Mouse (Mus musculus) heart, embryonic 15.5 days (tissue): ENCODE results near the gene Fndc3b. TPM values are rescaled to one million over a fixed set of nuclear protein-coding genes. Genes with fewer than 3 reads are reported as not detected.

Experiments
- ATAC-seq: fragments of 200-750 bp; cut with Nextera tagmentation; replicated peaks from 2 replicates; pipeline ENCODE4 v1.8.0; 2017; ENCODE audit warnings: low read depth, moderate TSS enrichment; ENCODE audit not compliant: insufficient number of reproducible peaks, insufficient read depth, low FRiP score
- H3K27ac ChIP-seq: fragments of 300-500 bp; sonication (generic); 2 replicates; pipeline ENCODE4 v1.5.1; 2015; ENCODE audit warnings: mild to moderate bottlenecking, inconsistent platforms
- H3K27me3 ChIP-seq: fragments of 300-500 bp; sonication (generic); 2 replicates; pipeline ENCODE4 v1.6.1; 2015; ENCODE audit warnings: inconsistent platforms
- H3K36me3 ChIP-seq: fragments of 300-500 bp; sonication (generic); 2 replicates; pipeline ENCODE4 v1.6.1; 2015; ENCODE audit warnings: mild to moderate bottlenecking, inconsistent platforms
- H3K4me1 ChIP-seq: fragments of 300-500 bp; sonication (generic); replicated peaks from 2 replicates; pipeline ENCODE4 v1.6.1; 2015; ENCODE audit warnings: inconsistent platforms
- H3K4me2 ChIP-seq: fragments of 300-500 bp; sonication (generic); 2 replicates; pipeline ENCODE4 v1.6.1; 2015; ENCODE audit warnings: inconsistent platforms, mild to moderate bottlenecking, moderate library complexity
- H3K4me3 ChIP-seq: fragments of 300-500 bp; sonication (generic); 2 replicates; pipeline ENCODE4 v1.5.1; 2015; ENCODE audit warnings: mild to moderate bottlenecking, inconsistent platforms
- H3K9ac ChIP-seq: fragments of 300-500 bp; sonication (generic); 2 replicates; pipeline ENCODE4 v1.6.1; 2015; ENCODE audit warnings: mild to moderate bottlenecking, inconsistent platforms
- H3K9me3 ChIP-seq: fragments of 300-500 bp; sonication (generic); replicated peaks from 2 replicates; pipeline ENCODE4 v1.6.1; 2016; ENCODE audit warnings: inconsistent platforms
- WGBS: fragments of 180-500 bp; shearing (Covaris S2); methylation state at CpG from one replicate; pipeline ENCODE4 v1.1.7; 2015; ENCODE audit warnings: mixed read lengths; 5-methylcytosine and 5-hydroxymethylcytosine counted together
- polyA plus RNA-seq: library from polyadenylated mRNA; unstranded; fragments of >200 nt; fragmentation: Nextera tagmentation; extraction: Ambion mirVana; gene quantifications from 2 replicates; pipeline ENCODE4 v1.2.1, GENCODE M21; 2015

The Fndc3b gene
- polyA plus RNA-seq, 1 experiment from 2014 or later = 24.0 TPM

- H3K9me3 ChIP-seq = no peaks in the 10 kb centered on the region
- H3K27me3 ChIP-seq = no peaks in the 10 kb centered on the region
- no peak overlapping the region for H3K4me2 ChIP-seq
- ATAC-seq = no peak
- H3K27ac ChIP-seq = 0 out of 2 replicates have a peak overlapping the region, but pooled peaks have one; percentile 10
- H3K9ac ChIP-seq = no peak overlapping the region
- H3K4me3 ChIP-seq = no peak overlapping the region
- H3K36me3 ChIP-seq = no peaks in the 10 kb centered on the region
- peaks cover 43% of the 10 kb centered on the region for H3K4me1 ChIP-seq
- WGBS = 43% methylated on average over 6 of the region's 6 CpGs
Measured at GRCm38 (mm10) chr3:27705761-27706160, 5.3 kb downstream of the Fndc3b start.

DNA sequence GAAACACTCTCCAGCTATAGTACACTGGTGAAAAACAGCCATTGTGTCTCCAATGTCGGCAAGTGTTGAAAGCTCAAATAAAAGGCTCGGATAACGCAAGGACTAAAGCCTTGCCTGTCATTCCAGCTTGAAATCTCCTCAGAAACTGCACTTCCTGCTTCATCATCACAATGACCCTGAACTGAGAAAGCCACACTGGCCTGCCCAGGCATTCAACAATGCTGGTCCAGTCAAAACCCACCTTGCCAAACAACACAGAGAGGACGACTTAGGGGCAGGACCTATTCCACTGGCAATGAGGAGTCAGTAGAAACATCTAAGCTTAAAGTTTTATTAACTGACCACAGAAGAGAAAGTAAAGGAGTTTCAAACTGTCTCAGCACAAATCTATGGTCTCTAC, 6.1 kb downstream of the Fndc3b start:
- Histone ChIP-seq H3K9ac (no peak overlapping the region), H3K9me3 (no peaks in the 10 kb centered on the region), H3K27ac (0 out of 2 replicates have a peak overlapping the region, but pooled peaks have one; percentile 5), H3K4me1 (peaks cover 49% of the 10 kb centered on the region), H3K36me3 (no peaks in the 10 kb centered on the region), H3K4me3 (no peak overlapping the region), H3K27me3 (no peaks in the 10 kb centered on the region), H3K4me2 (no peak overlapping the region; the same call in 1 of the 2 replicates)
- 24% methylated on average over 4 of the region's 4 CpGs for WGBS
- ATAC-seq = no peak

DNA sequence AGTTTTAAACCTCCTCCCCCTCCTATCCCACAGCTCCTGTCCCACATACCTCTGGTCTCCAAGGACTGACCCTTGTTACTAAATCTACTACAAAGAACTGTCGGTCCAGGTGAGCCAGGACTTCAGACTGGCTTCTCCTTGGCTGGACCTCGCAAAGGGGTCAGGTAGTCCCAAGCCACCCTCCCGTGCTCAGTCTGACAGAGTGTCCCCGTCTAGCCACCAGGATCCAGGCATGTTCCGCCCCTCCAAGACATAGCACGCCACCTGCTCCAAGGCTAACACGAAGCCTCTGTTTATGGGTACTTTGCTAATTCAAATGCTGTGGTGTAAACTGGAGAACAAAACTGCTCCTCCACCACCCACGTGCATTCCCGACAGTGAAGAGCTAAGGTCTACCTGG, 6.5 kb downstream of the Fndc3b start:
- WGBS = 65% methylated on average over 9 of the region's 9 CpGs
- no peak overlapping the region for H3K27ac ChIP-seq
- H3K9ac ChIP-seq = no peak overlapping the region
- no peaks in the 10 kb centered on the region for H3K27me3 ChIP-seq
- no peaks in the 10 kb centered on the region for H3K9me3 ChIP-seq
- no peak for ATAC-seq
- no peak overlapping the region for H3K4me3 ChIP-seq
- no peak overlapping the region for H3K4me2 ChIP-seq
- no peaks in the 10 kb centered on the region for H3K36me3 ChIP-seq
- H3K4me1 ChIP-seq = peaks cover 53% of the 10 kb centered on the region

- 85% methylated on average over 8 of the region's 8 CpGs for WGBS
- Histone ChIP-seq H3K4me3 (no peak overlapping the region), H3K27me3 (no peaks in the 10 kb centered on the region), H3K9me3 (no peaks in the 10 kb centered on the region), H3K4me2 (no peak overlapping the region), H3K27ac (no peak overlapping the region), H3K9ac (no peak overlapping the region), H3K36me3 (no peaks in the 10 kb centered on the region), H3K4me1 (peaks cover 57% of the 10 kb centered on the region)
- no peak for ATAC-seq
Measured at GRCm38 (mm10) chr3:27703531-27703930, 7.6 kb downstream of the Fndc3b start.

- Histone ChIP-seq H3K27ac (no peak overlapping the region), H3K4me1 (peaks cover 57% of the 10 kb centered on the region), H3K36me3 (no peaks in the 10 kb centered on the region), H3K4me3 (no peak overlapping the region), H3K9me3 (no peaks in the 10 kb centered on the region), H3K9ac (no peak overlapping the region), H3K4me2 (no peak overlapping the region), H3K27me3 (no peaks in the 10 kb centered on the region)
- no peak for ATAC-seq
- WGBS = 92% methylated on average over 2 of the region's 2 CpGs
Measured at GRCm38 (mm10) chr3:27703081-27703480, 8.0 kb downstream of the Fndc3b start.

DNA sequence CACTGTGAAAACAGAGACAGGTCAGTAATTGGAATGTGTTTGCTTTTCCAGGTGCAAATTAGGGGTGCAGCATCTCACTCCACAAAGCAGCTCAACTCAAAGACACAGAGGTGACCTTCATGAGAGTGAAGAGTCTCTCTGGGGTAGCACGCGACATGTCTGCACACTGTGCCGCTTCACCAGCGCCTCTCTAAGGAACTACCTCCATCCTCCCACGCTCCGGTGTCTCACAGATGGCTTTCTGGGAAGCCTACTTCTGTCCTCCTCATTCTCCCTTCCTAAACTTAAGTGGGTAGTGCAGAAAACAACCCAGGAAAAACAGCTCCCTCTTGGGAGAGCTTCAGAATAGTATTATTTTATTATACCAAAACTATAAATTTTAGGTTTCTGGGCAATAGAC, 12.4 kb downstream of the Fndc3b start:
- Histone ChIP-seq H3K27me3 (no peaks in the 10 kb centered on the region), H3K36me3 (no peaks in the 10 kb centered on the region), H3K4me1 (peaks cover 45% of the 10 kb centered on the region), H3K9ac (no peak overlapping the region), H3K9me3 (no peaks in the 10 kb centered on the region), H3K4me3 (no peak overlapping the region), H3K27ac (no peak overlapping the region; the same call in 1 of the 2 replicates), H3K4me2 (no peak overlapping the region)
- 67% methylated on average over 6 of the region's 6 CpGs for WGBS
- no peak for ATAC-seq

DNA sequence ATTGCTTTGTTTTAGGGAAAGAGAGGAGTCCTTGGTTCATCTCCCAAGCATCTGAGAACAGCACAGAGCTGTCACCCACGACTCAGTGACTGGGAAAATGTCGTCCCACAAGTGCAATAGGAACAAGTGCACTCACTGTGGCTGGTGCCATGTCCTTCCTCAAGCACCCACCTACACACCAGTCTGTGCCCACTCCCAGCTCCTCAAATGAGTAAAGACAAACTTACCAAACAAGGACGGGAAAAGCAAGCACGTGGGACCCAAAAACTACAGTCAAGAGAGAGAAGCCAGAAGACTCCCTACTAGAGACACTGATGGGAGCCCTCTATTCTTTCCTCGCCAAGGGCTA, 14.7 kb downstream of the Fndc3b start:
- ATAC-seq = no peak
- Histone ChIP-seq H3K9ac (no peak overlapping the region), H3K4me3 (no peak overlapping the region), H3K27me3 (no peaks in the 10 kb centered on the region), H3K9me3 (no peaks in the 10 kb centered on the region), H3K36me3 (no peaks in the 10 kb centered on the region), H3K4me1 (peaks cover 61% of the 10 kb centered on the region), H3K4me2 (no peak overlapping the region), H3K27ac (no peak overlapping the region)
- 66% methylated on average over 5 of the region's 5 CpGs for WGBS

DNA sequence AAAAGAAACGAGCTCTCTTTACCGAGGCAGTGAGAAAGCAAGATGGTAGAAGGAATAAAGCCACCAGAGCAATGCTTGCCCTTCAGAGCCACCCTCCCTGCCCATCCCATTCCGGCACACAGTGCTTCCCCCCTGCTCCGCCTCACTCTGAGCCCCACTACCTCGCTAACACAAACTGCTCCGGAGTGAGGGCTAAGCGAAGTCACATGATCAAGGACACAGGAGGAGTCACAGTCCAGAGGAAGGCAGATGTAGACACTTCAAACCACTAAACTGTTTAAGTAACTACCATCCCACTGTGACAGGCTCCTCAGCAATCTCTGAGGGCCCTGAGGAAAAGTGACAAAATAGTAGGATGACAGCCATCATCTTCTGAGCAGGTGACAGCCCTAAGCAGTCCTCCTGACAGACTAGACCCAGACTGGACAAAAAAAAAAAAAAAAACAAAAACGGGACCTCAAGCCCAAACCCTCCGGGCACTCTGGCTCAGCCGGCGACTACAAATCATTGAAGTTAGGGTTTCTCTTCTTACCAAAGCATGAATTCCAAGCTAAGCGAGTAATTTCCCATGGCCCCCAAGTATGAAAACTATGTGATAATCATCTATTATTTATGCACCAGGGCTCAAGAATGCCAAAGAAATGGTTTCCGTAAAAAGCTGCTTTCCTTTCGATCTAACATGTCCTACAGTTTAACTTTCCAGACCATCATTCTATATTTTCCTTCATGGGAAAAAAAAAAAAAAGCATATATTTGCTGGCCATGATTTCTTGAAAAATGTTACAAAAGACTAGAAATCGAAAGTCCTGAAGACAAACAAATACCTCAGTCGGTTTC, 15.3 kb downstream of the Fndc3b start:
- Histone ChIP-seq H3K9me3 (no peaks in the 10 kb centered on the region), H3K4me3 (no peak overlapping the region), H3K27ac (peak overlapping the region; percentile 38; the same call in 1 of the 2 replicates), H3K4me1 (peaks cover 66% of the 10 kb centered on the region), H3K27me3 (no peaks in the 10 kb centered on the region), H3K36me3 (no peaks in the 10 kb centered on the region), H3K9ac (no peak overlapping the region), H3K4me2 (no peak overlapping the region)
- ATAC-seq = no peak
- WGBS = 58% methylated on average over 16 of the region's 16 CpGs

DNA sequence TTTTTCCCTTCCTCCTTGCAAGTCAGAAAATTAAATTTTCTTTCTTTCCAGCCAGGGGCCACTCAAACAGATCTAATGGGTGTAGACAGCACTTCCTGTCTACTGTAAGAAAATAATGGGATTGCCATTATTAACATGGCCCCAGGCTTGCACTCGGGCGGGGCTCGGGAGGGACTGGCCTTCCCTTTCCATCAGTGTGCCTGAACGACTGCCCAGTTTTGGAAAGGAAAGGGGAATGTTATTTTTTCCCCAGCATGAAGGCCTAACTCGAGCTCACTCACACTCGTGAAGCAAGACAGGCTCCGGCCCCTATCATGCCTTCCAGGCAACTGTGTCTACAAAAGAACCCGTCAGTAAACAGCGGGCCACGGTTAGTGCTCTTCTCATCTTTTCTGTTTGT, 16.5 kb downstream of the Fndc3b start:
- 56% methylated on average over 10 of the region's 10 CpGs for WGBS
- Histone ChIP-seq H3K27ac (peak overlapping the region; percentile 25; the same call in 1 of the 2 replicates), H3K27me3 (no peaks in the 10 kb centered on the region), H3K9me3 (no peaks in the 10 kb centered on the region), H3K9ac (no peak overlapping the region), H3K36me3 (no peaks in the 10 kb centered on the region), H3K4me3 (no peak overlapping the region), H3K4me1 (peaks cover 68% of the 10 kb centered on the region), H3K4me2 (no peak overlapping the region)
- ATAC-seq = no peak

- H3K27ac ChIP-seq = no peak overlapping the region
- WGBS = 86% methylated on average over 5 of the region's 5 CpGs
- peaks cover 72% of the 10 kb centered on the region for H3K4me1 ChIP-seq
Measured at GRCm38 (mm10) chr3:27694111-27694510, 17.0 kb downstream of the Fndc3b start.

GRCm38 (mm10) chr3:27691486-27692160, 19.5 kb downstream of the Fndc3b start:
- Histone ChIP-seq H3K9ac (no peak overlapping the region), H3K4me2 (no peak overlapping the region), H3K27ac (0 out of 2 replicates have a peak overlapping the region, but pooled peaks have one; percentile 77), H3K27me3 (no peaks in the 10 kb centered on the region), H3K4me1 (peaks cover 79% of the 10 kb centered on the region), H3K9me3 (no peaks in the 10 kb centered on the region), H3K36me3 (no peaks in the 10 kb centered on the region), H3K4me3 (no peak overlapping the region)
- 79% methylated on average over 9 of the region's 9 CpGs for WGBS
- ATAC-seq = no peak

More at GRCm38 (mm10) chr3:27694111-27694510, 17.0 kb downstream of the Fndc3b start:
- H3K9me3 ChIP-seq = no peaks in the 10 kb centered on the region
- H3K27me3 ChIP-seq = no peaks in the 10 kb centered on the region
- H3K36me3 ChIP-seq = no peaks in the 10 kb centered on the region
- no peak overlapping the region for H3K4me3 ChIP-seq
- no peak for ATAC-seq
- H3K4me2 ChIP-seq = no peak overlapping the region
- H3K9ac ChIP-seq = no peak overlapping the region
